Mouse (Mus musculus) stomach, embryonic 15.5 days (tissue): Measurements from ENCODE around the gene Tspyl2. TPM values are rescaled to one million over a fixed set of nuclear protein-coding genes. Genes with fewer than 3 reads are reported as not detected.

Experiments used
- polyA plus RNA-seq: library from polyadenylated mRNA; unstranded; fragments of >200 nt; fragmentation: Nextera tagmentation; extraction: Ambion mirVana; gene quantifications from 2 replicates; pipeline ENCODE4 v1.2.1, GENCODE M21; 2015

Tspyl2 gene
- polyA plus RNA-seq, 1 experiment from 2014 or later = 29.8 TPM

Other genes with a start within 250 kb of the Tspyl2 start
- gene Iqsec2, start 198.2 kb downstream of the Tspyl2 start, polyA plus RNA-seq = 2.7 TPM in 2 replicates
- 34.4 and 39.6 TPM in 2 replicates for gene Kdm5c, start 109.4 kb downstream of the Tspyl2 start, polyA plus RNA-seq
- gene Kantr, start 14.9 kb downstream of the Tspyl2 start, polyA plus RNA-seq = 15.7 and 16.4 TPM in 2 replicates
- gene Gpr173, start 26.3 kb upstream of the Tspyl2 start, polyA plus RNA-seq = 2.9 TPM in 2 replicates
- gene Cldn34a, start 220.9 kb upstream of the Tspyl2 start, polyA plus RNA-seq = not detected in 2 replicates